Mouse (Mus musculus) stomach, embryonic 14.5 days (tissue): ENCODE results near the gene Col1a2. TPM values are rescaled to one million over a fixed set of nuclear protein-coding genes. Genes with fewer than 3 reads are reported as not detected.

Source experiments
- ATAC-seq: fragments of 200-750 bp; cut with Nextera tagmentation; 2 replicates; pipeline ENCODE4 v1.8.0; 2017; ENCODE audit warnings: low read depth, moderate TSS enrichment; ENCODE audit not compliant: insufficient number of reproducible peaks, insufficient read depth, low FRiP score
- H3K27ac ChIP-seq: fragments of 300-500 bp; sonication (generic); 2 replicates; pipeline ENCODE4 v1.5.1; 2014; ENCODE audit warnings: mild to moderate bottlenecking, low read length, moderate library complexity, mixed read lengths
- H3K27me3 ChIP-seq: fragments of 300-500 bp; sonication (generic); 2 replicates; pipeline ENCODE4 v1.6.1; 2014; ENCODE audit warnings: low read length, control low read depth, mixed read lengths; ENCODE audit not compliant: control insufficient read depth, insufficient read depth
- H3K36me3 ChIP-seq: fragments of 300-500 bp; sonication (generic); 2 replicates; pipeline ENCODE4 v1.6.1; 2014; ENCODE audit warnings: mild to moderate bottlenecking, control low read depth, low read length, moderate library complexity, mixed read lengths; ENCODE audit not compliant: control insufficient read depth, insufficient read depth
- H3K4me1 ChIP-seq: fragments of 300-500 bp; sonication (generic); 2 replicates; pipeline ENCODE4 v1.6.1; 2014; ENCODE audit warnings: low read length, control low read depth, mixed read lengths; ENCODE audit not compliant: control insufficient read depth, insufficient read depth
- H3K4me2 ChIP-seq: fragments of 300-500 bp; sonication (generic); replicated peaks from 2 replicates; pipeline ENCODE4 v1.6.1; 2014; ENCODE audit warnings: low read depth, low read length, control low read depth
- H3K4me3 ChIP-seq: fragments of 300-500 bp; sonication (generic); 2 replicates; pipeline ENCODE4 v1.5.1; 2014; ENCODE audit warnings: low read depth, low read length, control low read depth
- H3K9ac ChIP-seq: fragments of 300-500 bp; sonication (generic); replicated peaks from 2 replicates; pipeline ENCODE4 v1.6.1; 2014; ENCODE audit warnings: low read depth, mild to moderate bottlenecking, control low read depth, low read length, moderate library complexity, mixed read lengths
- H3K9me3 ChIP-seq: fragments of 300-500 bp; sonication (generic); 2 replicates; pipeline ENCODE4 v1.6.1; 2016; ENCODE audit warnings: low read depth, low read length, control low read depth; ENCODE audit not compliant: control insufficient read depth
- WGBS: fragments of 180-500 bp; shearing (Covaris S2); extraction: QIAGEN DNeasy Blood & Tissue Kit; methylation state at CpG from one replicate; pipeline ENCODE4 v1.1.7; 2014; 5-methylcytosine and 5-hydroxymethylcytosine counted together
- polyA plus RNA-seq: library from polyadenylated mRNA; unstranded; fragments of >200 nt; fragmentation: Nextera tagmentation; extraction: Ambion mirVana; gene quantifications from 2 replicates; pipeline ENCODE4 v1.2.1, GENCODE M21; 2014

The Col1a2 gene
- polyA plus RNA-seq, 1 experiment from 2014 or later: 751 TPM

- Histone ChIP-seq H3K27ac (no peak overlapping the region), H3K36me3 (peaks cover 72% of the 10 kb centered on the region), H3K9ac (no peak overlapping the region), H3K4me2 (no peak overlapping the region), H3K4me3 (no peak overlapping the region), H3K4me1 (no peaks in the 10 kb centered on the region), H3K27me3 (no peaks in the 10 kb centered on the region), H3K9me3 (no peaks in the 10 kb centered on the region)
- no peak for ATAC-seq
- 79% methylated on average over 8 of the region's 8 CpGs for WGBS
Observed at GRCm38 (mm10) chr6:4534462-4535079, 30.0 kb downstream of the Col1a2 start.

- ATAC-seq: no peak
Observed at GRCm38 (mm10) chr6:4541926-4542715, 37.5 kb downstream of the Col1a2 start.

GRCm38 (mm10) chr6:4544554-4544953, 39.9 kb downstream of the Col1a2 start:
- 58% methylated on average over 6 of the region's 6 CpGs for whole genome bisulfite sequencing
- no peak overlapping the region for H3K9ac ChIP-seq
- H3K4me3 ChIP-seq: no peak overlapping the region
- H3K27me3 ChIP-seq: no peaks in the 10 kb centered on the region
- no peak overlapping the region for H3K27ac ChIP-seq
- H3K4me2 ChIP-seq: no peak overlapping the region
- no peaks in the 10 kb centered on the region for H3K4me1 ChIP-seq
- H3K36me3 ChIP-seq: peaks cover 9% of the 10 kb centered on the region
- ATAC-seq: 0 out of 2 replicates have a peak, but pooled peaks have one; percentile 14
- H3K9me3 ChIP-seq: no peaks in the 10 kb centered on the region

More at GRCm38 (mm10) chr6:4541926-4542715, 37.5 kb downstream of the Col1a2 start:
- Histone ChIP-seq H3K4me1 (no peaks in the 10 kb centered on the region), H3K9ac (no peak overlapping the region), H3K27ac (no peak overlapping the region), H3K4me2 (no peak overlapping the region), H3K36me3 (peaks cover 27% of the 10 kb centered on the region), H3K27me3 (no peaks in the 10 kb centered on the region), H3K4me3 (no peak overlapping the region), H3K9me3 (no peaks in the 10 kb centered on the region)
- 88% methylated on average over 7 of the region's 7 CpGs for WGBS

GRCm38 (mm10) chr6:4545727-4546126, 41.1 kb downstream of the Col1a2 start:
- WGBS: 27% methylated on average over 8 of the region's 8 CpGs
- Histone ChIP-seq H3K9me3 (no peaks in the 10 kb centered on the region), H3K27me3 (no peaks in the 10 kb centered on the region), H3K27ac (no peak overlapping the region), H3K4me1 (no peaks in the 10 kb centered on the region), H3K4me2 (no peak overlapping the region), H3K36me3 (peaks cover 5% of the 10 kb centered on the region), H3K4me3 (no peak overlapping the region), H3K9ac (no peak overlapping the region)
- no peak for ATAC-seq

- no peak for ATAC-seq
- H3K27ac ChIP-seq: no peak overlapping the region
- 56% methylated on average over 4 of the region's 4 CpGs for WGBS
- H3K4me2 ChIP-seq: no peak overlapping the region
- H3K9ac ChIP-seq: no peak overlapping the region
- H3K36me3 ChIP-seq: no peaks in the 10 kb centered on the region
- peaks cover 1% of the 10 kb centered on the region; the same call in 1 of the 2 replicates for H3K4me1 ChIP-seq
- no peaks in the 10 kb centered on the region for H3K9me3 ChIP-seq
- no peaks in the 10 kb centered on the region for H3K27me3 ChIP-seq
- H3K4me3 ChIP-seq: no peak overlapping the region
Observed at GRCm38 (mm10) chr6:4548894-4549293, 44.3 kb downstream of the Col1a2 start.

- Histone ChIP-seq H3K27ac (no peak overlapping the region), H3K4me2 (no peak overlapping the region), H3K9ac (no peak overlapping the region), H3K4me3 (no peak overlapping the region), H3K9me3 (no peaks in the 10 kb centered on the region), H3K27me3 (no peaks in the 10 kb centered on the region), H3K36me3 (no peaks in the 10 kb centered on the region), H3K4me1 (peaks cover 3% of the 10 kb centered on the region; the same call in 1 of the 2 replicates)
- 45% methylated on average over 11 of the region's 11 CpGs for WGBS
- ATAC-seq: no peak
Observed at GRCm38 (mm10) chr6:4549846-4550548, 45.4 kb downstream of the Col1a2 start.

GRCm38 (mm10) chr6:4550549-4550915, 45.9 kb downstream of the Col1a2 start:
- H3K4me3 ChIP-seq: no peak overlapping the region
- H3K4me2 ChIP-seq: no peak overlapping the region
- H3K36me3 ChIP-seq: no peaks in the 10 kb centered on the region
- H3K9me3 ChIP-seq: no peaks in the 10 kb centered on the region
- H3K27ac ChIP-seq: no peak overlapping the region
- H3K9ac ChIP-seq: no peak overlapping the region
- no peaks in the 10 kb centered on the region for H3K27me3 ChIP-seq
- peaks cover 3% of the 10 kb centered on the region; the same call in 1 of the 2 replicates for H3K4me1 ChIP-seq
- 81% methylated on average over 1 of the region's 1 CpGs for WGBS
- no peak for ATAC-seq

- Histone ChIP-seq H3K4me3 (no peak overlapping the region), H3K27me3 (no peaks in the 10 kb centered on the region), H3K27ac (no peak overlapping the region), H3K36me3 (no peaks in the 10 kb centered on the region), H3K4me2 (no peak overlapping the region), H3K4me1 (peaks cover 11% of the 10 kb centered on the region), H3K9me3 (no peaks in the 10 kb centered on the region), H3K9ac (no peak overlapping the region)
- no peak for ATAC-seq
- 70% methylated on average over 6 of the region's 6 CpGs for WGBS
Observed at GRCm38 (mm10) chr6:4555366-4555765, 50.8 kb downstream of the Col1a2 start.
